Mouse (Mus musculus): ENCODE measurements around the gene Tnr.

GRCm38 (mm10) chr1:159953526-159953925 is 430.0 kb downstream of the Tnr start:
- TF ChIP-seq CTCF (IDR thresholded peaks at IDR 0.05; ENCODE audit: borderline replicate concordance, extremely low read depth, insufficient read depth, insufficient read length) (no peak), POLR2A (IDR thresholded peaks at IDR 0.05; ENCODE audit: borderline replicate concordance, extremely low read depth, insufficient read depth, insufficient read length, poor library complexity, severe bottlenecking) (no peak)
